Mouse (Mus musculus) frontal cortex, postnatal 25 days (tissue): Measurements from ENCODE around the gene Dhx57.

ENCODE experiments used
- DNase-seq, 2 experiments: peaks; one replicate each; pipeline ENCODE4 v3.0.0; 2022; ENCODE audit warnings: low spot score in 2 of 2

Dhx57 gene

GRCm38 (mm10) chr17:80193075-80193474 lies 97.2 kb downstream of the Dhx57 start:
- no peak for DNase-seq
